Mouse (Mus musculus) heart, embryonic 14.5 days (tissue): ENCODE data around the gene Apoc3. TPM values are rescaled to one million over a fixed set of nuclear protein-coding genes. Genes with fewer than 3 reads are reported as not detected.

ENCODE experiments used
- ATAC-seq: fragments of 200-750 bp; cut with Nextera tagmentation; 2 replicates; pipeline ENCODE4 v1.8.0; 2017; ENCODE audit warnings: low read depth, moderate TSS enrichment; ENCODE audit not compliant: insufficient number of reproducible peaks, insufficient read depth, low FRiP score
- H3K27ac ChIP-seq, 2 experiments: fragments of 200-500 bp in 1 of 2; fragments of 300-500 bp in 1 of 2; sonication (generic) in 1 of 2; replicated peaks in 1 of 2; 2 replicates each; pipeline ENCODE4 v1.5.1; 2012 to 2014; ENCODE audit warnings: low read depth in 2 of 2, low read length in 2 of 2, control low read depth in 1 of 2, mild to moderate bottlenecking in 1 of 2, mixed read lengths in 1 of 2; ENCODE audit not compliant: control insufficient read depth in 1 of 2, insufficient read depth in 1 of 2
- H3K27me3 ChIP-seq: fragments of 300-500 bp; sonication (generic); 2 replicates; pipeline ENCODE4 v1.6.1; 2014; ENCODE audit warnings: mild to moderate bottlenecking, low read length, control low read depth; ENCODE audit not compliant: control insufficient read depth, insufficient read depth
- H3K36me3 ChIP-seq: fragments of 300-500 bp; sonication (generic); 2 replicates; pipeline ENCODE4 v1.6.1; 2014; ENCODE audit warnings: mild to moderate bottlenecking, control low read depth, low read length, mixed read lengths; ENCODE audit not compliant: control insufficient read depth, insufficient read depth
- H3K4me1 ChIP-seq, 2 experiments: fragments of 200-500 bp in 1 of 2; fragments of 300-500 bp in 1 of 2; sonication (generic) in 1 of 2; 2 replicates each; pipeline ENCODE4 v1.6.1; 2012 to 2014; ENCODE audit warnings: low read length in 2 of 2, control low read depth in 1 of 2, mixed read lengths in 1 of 2; ENCODE audit not compliant: control insufficient read depth in 2 of 2, insufficient read depth in 2 of 2
- H3K4me2 ChIP-seq: fragments of 300-500 bp; sonication (generic); 2 replicates; pipeline ENCODE4 v1.6.1; 2014; ENCODE audit warnings: mild to moderate bottlenecking, low read length
- H3K4me3 ChIP-seq, 2 experiments: fragments of 200-500 bp in 1 of 2; fragments of 300-500 bp in 1 of 2; sonication (generic) in 1 of 2; 2 replicates each; pipeline ENCODE4 v1.5.1; 2012 to 2014; ENCODE audit warnings: low read length in 2 of 2, mild to moderate bottlenecking in 2 of 2, control low read depth in 1 of 2, low read depth in 1 of 2, moderate library complexity in 1 of 2; ENCODE audit not compliant: control insufficient read depth in 1 of 2, insufficient read depth in 1 of 2
- H3K9ac ChIP-seq: fragments of 300-500 bp; sonication (generic); 2 replicates; pipeline ENCODE4 v1.6.1; 2014; ENCODE audit warnings: mild to moderate bottlenecking, low read length
- H3K9me3 ChIP-seq: fragments of 300-500 bp; sonication (generic); 2 replicates; pipeline ENCODE4 v1.6.1; 2016; ENCODE audit warnings: low read length, control low read depth; ENCODE audit not compliant: control insufficient read depth
- WGBS: fragments of 180-500 bp; shearing (Covaris S2); extraction: QIAGEN DNeasy Blood & Tissue Kit; methylation state at CpG from one replicate; pipeline ENCODE4 v1.1.7; 2014; 5-methylcytosine and 5-hydroxymethylcytosine counted together
- polyA plus RNA-seq: library from polyadenylated mRNA; unstranded; fragments of >200 nt; fragmentation: Nextera tagmentation; extraction: Ambion mirVana; gene quantifications from 2 replicates; pipeline ENCODE4 v1.2.1, GENCODE M21; 2014

Apoc3 gene
- polyA plus RNA-seq, 1 experiment from 2014 or later = not detected

DNA sequence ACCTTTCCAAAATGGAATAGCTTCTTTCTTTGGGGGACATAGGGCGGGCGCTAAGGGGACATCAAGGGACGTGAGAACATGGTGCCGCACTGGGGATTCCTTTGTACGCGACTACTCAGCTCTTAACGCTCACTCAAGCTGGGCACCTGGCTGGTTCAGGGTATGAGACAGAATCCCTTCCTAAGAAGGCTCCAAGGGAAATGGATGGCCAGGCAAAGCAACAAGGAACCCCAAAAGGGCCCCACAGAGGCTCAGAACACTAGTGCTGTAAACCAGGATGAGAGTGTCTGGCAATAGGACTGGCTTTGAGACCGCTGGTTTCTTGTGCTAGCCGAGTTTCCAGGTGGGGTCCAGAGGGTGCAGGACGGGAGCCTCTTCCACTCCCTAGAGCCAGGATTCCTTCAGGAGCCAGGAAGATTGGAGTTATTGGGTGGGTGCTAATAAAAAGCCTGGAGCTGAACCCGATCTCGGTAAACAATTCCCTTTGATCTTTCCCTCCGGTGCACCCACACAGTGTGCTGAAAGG, 4.9 kb downstream of the Apoc3 start:
- Histone ChIP-seq H3K4me1 (peaks cover 6 to 9% of the 10 kb centered on the region in 2 experiments; a peak in 3 of 4 replicates), H3K9ac (peak overlapping the region; percentile 67), H3K27me3 (peaks cover 6% of the 10 kb centered on the region), H3K4me2 (peak overlapping the region; percentile 88), H3K9me3 (no peaks in the 10 kb centered on the region), H3K27ac (no peak overlapping the region), H3K4me3 (peak overlapping the region; percentile 42 to 44), H3K36me3 (no peaks in the 10 kb centered on the region)
- 25% methylated on average over 13 of the region's 13 CpGs for WGBS
- no peak for ATAC-seq

DNA sequence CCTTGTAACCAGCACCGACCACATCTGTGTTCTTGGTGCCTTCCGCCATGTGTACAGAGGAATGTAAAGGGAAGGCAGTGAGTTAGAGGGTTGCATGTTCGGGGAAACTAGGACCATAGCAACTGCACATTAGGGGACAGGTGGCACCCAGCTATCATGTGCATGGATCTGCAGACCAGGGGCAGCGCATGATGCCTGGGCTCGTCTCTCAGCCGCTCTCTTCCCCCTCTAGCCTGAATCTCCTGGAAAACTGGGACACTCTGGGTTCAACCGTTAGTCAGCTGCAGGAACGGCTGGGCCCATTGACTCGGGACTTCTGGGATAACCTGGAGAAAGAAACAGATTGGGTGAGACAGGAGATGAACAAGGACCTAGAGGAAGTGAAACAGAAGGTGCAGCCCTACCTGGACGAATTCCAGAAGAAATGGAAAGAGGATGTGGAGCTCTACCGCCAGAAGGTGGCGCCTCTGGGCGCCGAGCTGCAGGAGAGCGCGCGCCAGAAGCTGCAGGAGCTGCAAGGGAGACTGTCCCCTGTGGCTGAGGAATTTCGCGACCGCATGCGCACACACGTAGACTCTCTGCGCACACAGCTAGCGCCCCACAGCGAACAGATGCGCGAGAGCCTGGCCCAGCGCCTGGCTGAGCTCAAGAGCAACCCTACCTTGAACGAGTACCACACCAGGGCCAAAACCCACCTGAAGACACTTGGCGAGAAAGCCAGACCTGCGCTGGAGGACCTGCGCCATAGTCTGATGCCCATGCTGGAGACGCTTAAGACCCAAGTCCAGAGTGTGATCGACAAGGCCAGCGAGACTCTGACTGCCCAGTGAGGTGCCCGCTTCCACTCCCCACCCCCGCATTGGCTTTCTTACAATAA, 5.6 kb downstream of the Apoc3 start:
- Histone ChIP-seq H3K4me3 (peak overlapping the region; percentile 42 to 44), H3K4me1 (peaks cover 6 to 9% of the 10 kb centered on the region in 2 experiments; a peak in 3 of 4 replicates), H3K9ac (peak overlapping the region; percentile 67), H3K9me3 (no peaks in the 10 kb centered on the region), H3K4me2 (peak overlapping the region; percentile 88), H3K27me3 (peaks cover 6% of the 10 kb centered on the region), H3K27ac (no peak overlapping the region), H3K36me3 (no peaks in the 10 kb centered on the region)
- 16% methylated on average over 37 of the region's 37 CpGs for WGBS
- peak; percentile 79 for ATAC-seq

DNA sequence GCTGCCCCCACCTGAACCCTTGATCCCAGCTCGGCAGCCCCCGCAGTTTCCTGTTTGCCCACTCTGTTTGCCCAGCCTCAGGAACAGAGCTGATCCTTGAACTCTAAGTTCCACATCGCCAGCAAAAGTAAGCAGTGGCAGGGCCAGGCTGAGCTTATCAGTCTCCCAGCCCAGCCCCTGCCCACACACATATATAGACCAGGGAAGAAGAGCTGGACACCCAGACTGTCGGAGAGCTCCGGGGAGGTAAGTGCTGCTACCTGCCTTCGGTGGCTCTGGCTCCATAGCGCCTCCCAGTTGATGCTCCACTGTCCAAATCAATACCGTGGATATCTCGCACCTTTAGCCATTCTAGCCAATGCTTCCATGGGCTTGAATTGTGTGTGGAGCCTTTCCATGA, 6.9 kb downstream of the Apoc3 start, which contains the start of gene Apoa1:
TSS of gene Apoa1 (plus strand) at position 90 of the 400 bp plus-strand sequence.
- Histone ChIP-seq H3K9me3 (no peaks in the 10 kb centered on the region), H3K27me3 (peaks cover 6% of the 10 kb centered on the region), H3K4me2 (no peak within 1 kb of the TSS), H3K9ac (no peak within 1 kb of the TSS), H3K4me1 (peaks cover 6 to 9% of the 10 kb centered on the region in 2 experiments; a peak in 3 of 4 replicates), H3K36me3 (peaks cover 2% of the 10 kb centered on the region), H3K27ac (no peak within 1 kb of the TSS), H3K4me3 (no peak within 1 kb of the TSS)
- no peak for ATAC-seq
- WGBS = 56% methylated on average over 9 of the region's 9 CpGs

DNA sequence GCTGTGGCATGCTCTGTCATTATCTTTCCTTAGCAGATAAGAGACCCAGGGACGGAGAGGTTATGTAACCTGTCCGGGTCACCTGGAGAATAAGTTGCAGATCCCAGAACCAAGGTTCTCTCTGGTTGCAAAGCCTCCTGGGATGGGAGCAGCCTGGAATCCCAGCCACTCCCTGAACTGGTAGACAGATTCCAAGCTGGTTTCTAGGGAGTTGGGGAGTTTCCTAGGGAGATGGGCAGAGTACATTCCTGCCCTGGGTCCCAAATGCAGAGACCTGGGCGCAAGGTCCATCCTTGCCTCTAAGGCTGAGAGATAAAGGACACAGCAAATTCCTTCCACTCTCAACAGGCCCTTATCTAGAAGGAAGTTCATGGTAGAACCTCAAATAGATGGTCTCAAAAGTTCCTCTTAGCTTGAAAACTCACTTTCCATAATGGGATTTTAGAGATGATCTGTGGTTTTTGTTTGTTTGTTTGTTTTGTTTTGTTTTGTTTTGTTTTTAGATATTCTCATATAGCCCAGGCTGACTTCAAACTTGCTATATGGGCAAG, 8.3 kb downstream of the Apoc3 start:
- peaks cover 6% of the 10 kb centered on the region for H3K27me3 ChIP-seq
- ATAC-seq = no peak

DNA sequence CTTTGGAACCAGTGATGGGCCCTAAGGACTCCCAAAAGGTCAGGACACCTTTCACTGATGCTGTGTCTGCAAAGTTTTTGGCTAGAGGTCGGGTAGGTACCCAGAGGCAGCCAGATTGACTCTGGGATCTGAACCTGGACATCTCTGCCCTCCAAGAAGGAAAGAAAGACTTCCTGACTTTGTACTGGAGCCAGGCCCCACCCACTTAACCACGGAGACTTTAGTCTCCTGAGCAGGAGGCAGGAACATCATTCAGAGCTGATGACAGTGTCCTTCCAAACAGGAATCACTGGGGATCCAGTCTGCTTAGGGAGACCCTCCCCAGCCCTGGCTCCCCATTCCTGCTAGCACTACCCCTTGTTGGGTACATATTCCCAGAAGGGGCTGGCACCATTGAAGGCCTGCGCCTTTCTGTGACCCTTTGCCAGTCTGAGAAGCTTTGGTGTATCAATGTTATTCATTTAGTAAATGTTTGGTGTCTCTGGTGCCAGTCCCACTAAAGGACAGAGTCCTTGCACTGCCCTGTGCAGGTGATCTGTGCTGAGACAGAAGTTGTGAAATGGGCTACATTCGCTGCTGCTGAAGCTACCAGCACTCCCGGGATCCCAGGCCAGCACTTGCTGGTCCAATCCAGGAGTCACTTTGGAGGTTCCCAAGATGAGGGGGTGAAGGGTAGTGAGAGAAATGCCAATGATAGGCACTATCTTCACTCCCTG, 10.3 kb downstream of the Apoc3 start:
- Histone ChIP-seq H3K4me1 (peaks cover 1 to 3% of the 10 kb centered on the region in 2 experiments; a peak in 1 of 4 replicates), H3K9ac (no peak overlapping the region), H3K9me3 (no peaks in the 10 kb centered on the region), H3K4me3 (no peak overlapping the region), H3K27ac (no peak overlapping the region), H3K27me3 (no peaks in the 10 kb centered on the region), H3K36me3 (peaks cover 36% of the 10 kb centered on the region), H3K4me2 (no peak overlapping the region)
- 64% methylated on average over 5 of the region's 5 CpGs for whole genome bisulfite sequencing
- ATAC-seq = no peak

More for the DNA sequence above, 8.3 kb downstream of the Apoc3 start:
- H3K27ac ChIP-seq = no peak overlapping the region
- H3K36me3 ChIP-seq = peaks cover 16% of the 10 kb centered on the region
- no peak overlapping the region for H3K9ac ChIP-seq
- no peak overlapping the region for H3K4me2 ChIP-seq
- 50% methylated on average over 3 of the region's 3 CpGs for WGBS
- no peaks in the 10 kb centered on the region for H3K9me3 ChIP-seq
- H3K4me3 ChIP-seq = no peak overlapping the region
- peaks cover 6 to 9% of the 10 kb centered on the region in 2 experiments; a peak in 3 of 4 replicates for H3K4me1 ChIP-seq

DNA sequence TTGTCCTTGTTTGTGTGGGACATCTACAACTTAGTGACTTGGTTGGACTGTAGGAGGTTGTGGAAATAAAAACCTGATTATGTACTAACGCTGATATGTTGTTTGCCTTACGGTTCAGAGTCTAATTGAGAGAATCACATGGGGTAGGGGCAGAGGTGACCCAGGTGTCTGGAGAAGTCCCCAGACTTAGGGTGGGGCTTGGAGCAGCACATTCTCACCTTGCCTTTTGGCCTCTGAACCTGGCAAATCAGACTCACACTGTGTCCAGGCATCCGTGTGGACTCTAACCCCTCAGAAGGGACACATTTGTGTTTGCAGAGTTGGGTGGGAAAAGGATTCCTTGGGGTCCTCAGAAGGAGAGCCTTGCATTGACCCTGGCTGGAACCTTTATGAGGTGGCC, 11.3 kb downstream of the Apoc3 start:
- ATAC-seq = no peak
- no peaks in the 10 kb centered on the region for H3K4me1 ChIP-seq
- peaks cover 46% of the 10 kb centered on the region for H3K36me3 ChIP-seq
- no peaks in the 10 kb centered on the region for H3K27me3 ChIP-seq
- H3K4me3 ChIP-seq = no peak overlapping the region
- no peak overlapping the region for H3K9ac ChIP-seq
- H3K27ac ChIP-seq = no peak overlapping the region
- 81% methylated on average over 3 of the region's 3 CpGs for WGBS
- H3K4me2 ChIP-seq = no peak overlapping the region
- H3K9me3 ChIP-seq = no peaks in the 10 kb centered on the region

DNA sequence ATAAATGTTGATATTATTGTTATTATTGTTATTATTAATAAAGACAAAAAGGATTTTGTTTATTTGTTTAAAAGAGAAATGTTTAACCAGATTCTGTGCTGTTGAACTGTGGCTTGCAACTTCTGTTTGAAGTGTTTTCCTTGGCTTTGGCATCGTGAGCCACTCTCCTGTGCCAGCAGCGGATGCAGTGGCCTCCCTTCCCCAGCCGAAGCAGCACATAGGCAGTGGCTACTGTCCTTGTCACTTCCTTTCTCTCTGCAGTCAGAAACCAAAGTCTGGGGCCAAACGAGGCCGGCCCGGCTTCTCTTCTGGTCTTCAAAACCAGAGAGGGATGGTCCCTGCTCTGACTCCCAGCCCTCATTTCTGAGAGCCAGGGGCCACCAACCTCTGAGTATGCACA, 12.3 kb downstream of the Apoc3 start:
- Histone ChIP-seq H3K9me3 (no peaks in the 10 kb centered on the region), H3K4me3 (no peak overlapping the region), H3K4me1 (no peaks in the 10 kb centered on the region), H3K4me2 (no peak overlapping the region), H3K36me3 (peaks cover 50% of the 10 kb centered on the region), H3K9ac (no peak overlapping the region), H3K27me3 (no peaks in the 10 kb centered on the region), H3K27ac (no peak overlapping the region)
- WGBS = 81% methylated on average over 6 of the region's 6 CpGs
- no peak for ATAC-seq
